Mouse (Mus musculus) hematopoietic stem cell, adult 5-6 weeks (primary cell): ENCODE data around the gene Tmem220. TPM values are rescaled to one million over a fixed set of nuclear protein-coding genes. Genes with fewer than 3 reads are reported as not detected.

Experiments
- ATAC-seq, 2 experiments: fragments of 125-278 bp in 1 of 2; replicated peaks in 1 of 2; 2 replicates each; pipeline ENCODE4 v1.8.0; 2016 to 2017; ENCODE audit warnings: inconsistent platforms in 2 of 2, mild to moderate bottlenecking in 2 of 2, moderate number of reproducible peaks in 2 of 2, low read depth in 1 of 2, moderate TSS enrichment in 1 of 2; ENCODE audit not compliant: low FRiP score in 2 of 2, poor library complexity in 2 of 2, severe bottlenecking in 2 of 2, insufficient read depth in 1 of 2, low TSS enrichment in 1 of 2
- total RNA-seq: library from RNA; stranded (forward); fragments of 172-1452, 232-1000 nt; gene quantifications from 2 replicates; pipeline ENCODE4 v1.2.3, GENCODE M21; 2017

Tmem220 gene
- 2.0 and 5.8 TPM in 2 replicates for total RNA-seq

DNA sequence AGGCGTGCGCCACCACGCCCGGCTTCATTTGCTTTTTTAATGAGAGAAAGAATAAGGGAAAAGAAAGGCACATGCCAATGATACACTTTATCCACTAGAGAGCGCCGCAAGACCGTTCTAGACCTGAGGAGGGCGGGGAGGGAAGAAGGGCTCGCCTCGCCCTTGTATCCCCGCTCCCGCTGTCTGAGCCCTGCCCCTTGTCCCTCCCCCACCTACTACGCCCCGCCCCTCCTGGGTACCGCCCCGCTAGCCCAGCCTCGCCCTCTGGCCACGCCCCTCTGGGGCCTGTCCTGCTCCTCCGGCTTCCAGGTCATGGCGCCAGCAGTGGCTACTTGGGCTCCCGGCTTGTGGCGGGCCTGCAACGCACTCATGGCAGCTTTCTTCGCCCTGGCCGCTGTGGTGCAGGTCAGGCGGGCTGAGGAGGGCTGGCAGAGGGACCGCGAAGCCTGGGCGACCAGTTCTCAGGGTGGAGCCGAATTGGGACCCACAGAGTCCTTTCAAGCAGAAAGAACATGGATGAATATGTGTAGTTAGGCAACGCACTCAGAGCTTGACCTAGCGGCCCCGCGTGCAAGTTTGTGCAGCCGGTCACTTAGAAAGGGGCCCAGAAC lies at the start of gene Tmem220:
Tmem220 (plus strand) TSS at position 288 of the 611 bp plus-strand sequence.
- ATAC-seq, result peak; percentile 97 to 99

- ATAC-seq, result no peak
Measured at GRCm38 (mm10) chr11:66975606-66976330, 49.2 kb upstream of the Tmem220 start.

- ATAC-seq, result no peak
Measured at GRCm38 (mm10) chr11:66981336-66982115, 43.4 kb upstream of the Tmem220 start.

GRCm38 (mm10) chr11:66982794-66983193 lies 42.2 kb upstream of the Tmem220 start:
- ATAC-seq, result peak; percentile 76 to 88

- ATAC-seq, result no peak
Measured at GRCm38 (mm10) chr11:66983422-66984164, 41.4 kb upstream of the Tmem220 start.

GRCm38 (mm10) chr11:66984165-66985135 lies 40.5 kb upstream of the Tmem220 start:
- ATAC-seq, result peak; percentile 81 to 82

GRCm38 (mm10) chr11:66985136-66985702 lies 39.7 kb upstream of the Tmem220 start:
- peak; percentile 4 to 67; a peak in 2 of 4 replicates for ATAC-seq

- ATAC-seq, result no peak
Measured at GRCm38 (mm10) chr11:66992150-66992549, 32.8 kb upstream of the Tmem220 start.

DNA sequence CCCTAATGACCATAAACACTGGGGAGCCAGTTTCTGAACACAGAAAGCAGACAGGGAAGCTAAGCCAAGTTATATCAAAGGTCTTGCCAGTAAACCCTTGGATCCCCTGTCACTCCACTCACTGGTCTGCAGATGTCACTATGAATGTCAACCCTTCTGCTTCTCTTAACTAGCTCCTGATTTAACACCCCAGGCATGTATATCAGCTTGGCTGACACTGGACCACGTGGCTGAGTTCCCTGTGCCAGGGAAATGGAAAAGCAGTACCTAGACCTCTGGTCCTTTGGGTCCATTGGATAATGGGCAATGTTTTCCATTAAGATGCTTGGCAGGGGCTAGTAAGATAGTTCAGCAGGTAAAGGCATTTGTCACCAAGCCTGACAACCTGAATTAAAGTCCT lies 31.3 kb upstream of the Tmem220 start:
- ATAC-seq, result no peak

DNA sequence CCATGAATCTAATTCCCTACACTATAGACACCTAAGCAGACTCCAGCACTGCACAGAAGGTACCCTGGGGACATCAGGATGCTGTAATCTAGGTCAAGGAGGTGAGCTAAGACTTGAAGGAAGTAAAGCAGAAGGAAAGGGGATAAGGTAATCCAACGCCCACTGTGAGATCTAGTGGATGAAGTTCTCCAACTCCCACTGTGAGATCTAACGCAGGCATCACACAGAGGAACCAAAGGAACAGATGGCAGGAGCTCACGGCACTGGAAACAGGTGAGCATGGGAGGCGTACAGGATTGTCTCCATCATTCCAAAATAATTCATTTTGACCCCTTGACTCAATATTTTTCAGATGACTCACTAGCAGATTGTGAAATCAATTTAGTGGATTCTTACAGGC lies 28.5 kb upstream of the Tmem220 start:
- no peak for ATAC-seq

GRCm38 (mm10) chr11:66998467-66999403 lies 26.2 kb upstream of the Tmem220 start:
- no peak for ATAC-seq

DNA sequence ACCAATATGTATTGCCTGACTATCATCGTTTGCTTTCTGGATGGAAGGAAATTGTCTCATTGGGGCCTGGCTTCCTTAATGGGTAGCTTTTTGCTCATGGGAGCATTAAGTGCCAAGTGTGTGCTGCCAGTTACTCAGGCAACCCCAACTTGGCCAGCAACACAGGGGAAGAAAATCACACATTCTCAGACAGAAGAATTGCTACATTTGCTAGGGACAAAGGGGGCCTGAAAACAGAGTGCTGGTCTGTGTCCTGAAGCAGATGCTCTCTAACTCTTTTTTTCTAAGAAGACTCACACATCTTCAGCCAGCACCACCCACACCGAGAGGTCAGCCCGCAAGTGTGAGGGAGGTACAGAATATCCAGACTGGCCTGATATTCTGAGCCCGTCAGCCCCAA lies 24.3 kb upstream of the Tmem220 start:
- ATAC-seq, result no peak

GRCm38 (mm10) chr11:67001717-67002116 lies 23.2 kb upstream of the Tmem220 start:
- ATAC-seq, result no peak

GRCm38 (mm10) chr11:67002911-67003310 lies 22.0 kb upstream of the Tmem220 start:
- ATAC-seq, result no peak

GRCm38 (mm10) chr11:67007961-67008360 lies 17.0 kb upstream of the Tmem220 start:
- ATAC-seq, result no peak
